Mouse (Mus musculus): ENCODE results near the gene Gm20388.
A peak's percentile ranks its signal among the peaks of the same experiment; 100 is the strongest.

The Gm20388 gene

GRCm38 (mm10) chr8:122712411-122713156 lies 2801.9 kb downstream of the Gm20388 start:
- no peak for DNase-seq

DNA sequence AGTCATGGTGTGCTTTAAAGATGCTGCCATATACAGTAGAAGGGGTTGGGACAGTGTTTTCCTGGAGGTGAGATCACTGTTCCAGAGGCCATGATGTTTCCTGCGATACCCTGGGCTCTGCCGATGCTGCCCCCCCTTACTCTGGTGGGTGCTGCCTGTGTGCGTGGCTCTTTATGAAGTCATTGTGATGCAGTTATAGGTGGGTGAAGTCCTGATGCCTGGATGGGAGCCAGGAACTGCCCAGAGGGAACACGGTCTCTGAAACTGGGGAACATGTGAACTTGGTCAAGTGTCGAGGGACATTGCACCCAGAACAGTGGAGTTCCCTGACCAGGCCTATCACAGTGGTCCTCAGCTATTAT lies 2802.5 kb downstream of the Gm20388 start:
- no peak for DNase-seq

GRCm38 (mm10) chr8:122716566-122716965 lies 2805.9 kb downstream of the Gm20388 start:
- DNase-seq: no peak

- no peak for DNase-seq
Measured at GRCm38 (mm10) chr8:122717869-122718509, 2807.3 kb downstream of the Gm20388 start.

GRCm38 (mm10) chr8:122718711-122719499 lies 2808.3 kb downstream of the Gm20388 start:
- no peak for DNase-seq

DNA sequence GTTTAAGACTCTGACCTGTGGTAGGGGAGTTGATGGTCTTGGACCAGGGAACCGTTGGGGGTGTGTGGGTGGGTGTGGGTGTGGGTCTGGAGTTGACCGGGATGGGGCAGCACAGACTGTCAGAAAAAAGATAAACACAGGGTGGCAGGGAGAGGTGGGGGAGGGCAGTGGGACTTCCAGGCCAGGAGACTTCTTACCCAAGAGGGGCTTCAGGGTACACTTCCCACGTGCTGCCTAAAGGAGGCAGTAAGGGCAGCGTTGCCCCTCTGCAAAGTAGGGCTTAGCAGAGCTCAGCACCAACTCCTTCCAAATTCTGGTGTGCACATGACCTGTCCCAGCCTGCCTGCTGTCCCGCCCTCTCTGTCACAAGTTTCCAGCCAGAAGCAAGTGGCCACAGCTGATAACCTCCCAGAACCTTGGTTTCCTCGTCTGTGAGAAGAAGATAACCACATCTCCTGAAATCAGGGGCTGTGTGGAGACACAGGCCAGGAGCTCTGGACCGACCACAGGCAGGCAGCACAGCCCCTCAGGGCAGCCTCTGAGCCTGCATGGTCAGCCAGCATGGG lies 2808.9 kb downstream of the Gm20388 start:
- peak; percentile 19 to 23 for DNase-seq

GRCm38 (mm10) chr8:122720070-122720729 lies 2809.6 kb downstream of the Gm20388 start:
- peak; percentile 32 to 44 for DNase-seq

- peak; percentile 44 to 51 for DNase-seq
Measured at GRCm38 (mm10) chr8:122720811-122721640, 2810.4 kb downstream of the Gm20388 start.

DNA sequence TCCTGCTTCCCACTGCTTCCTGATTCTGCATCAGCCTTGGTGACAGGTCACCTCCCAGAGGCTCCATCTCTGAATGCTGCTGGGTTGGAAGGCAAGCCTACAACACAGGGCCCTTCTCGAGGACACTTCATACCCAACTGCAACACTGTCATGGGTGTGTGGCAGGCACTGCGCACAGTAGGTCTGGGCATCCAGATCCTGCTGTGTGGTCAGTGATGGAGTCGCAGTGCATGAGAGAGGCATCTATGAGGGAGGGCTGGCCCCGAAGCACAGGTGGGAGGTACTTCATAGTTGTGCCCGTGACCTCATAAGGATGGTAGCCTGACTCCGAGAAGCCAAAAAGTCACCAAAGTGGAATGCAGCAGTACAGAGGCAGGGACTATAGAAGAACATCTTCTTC lies 2814.5 kb downstream of the Gm20388 start:
- no peak for DNase-seq

DNA sequence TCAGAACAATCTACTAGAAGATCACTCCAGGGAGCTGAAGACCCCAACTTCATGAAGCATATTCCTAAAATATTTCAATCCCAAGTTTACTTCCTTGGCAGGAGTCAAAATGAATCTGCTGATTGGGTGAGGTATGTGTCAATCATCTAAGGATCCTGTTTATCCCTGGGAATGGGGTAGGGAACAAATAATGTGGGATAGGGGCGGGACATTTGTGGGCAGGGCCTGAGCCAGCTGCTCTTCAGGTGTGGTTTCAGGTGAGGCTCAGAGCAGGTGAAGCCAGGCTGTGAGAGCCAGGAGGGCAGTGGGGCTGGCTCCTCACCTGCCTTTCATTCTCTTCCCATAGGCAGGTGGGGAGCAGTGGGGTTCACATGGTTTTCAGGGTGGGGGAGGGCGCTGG lies 2816.1 kb downstream of the Gm20388 start:
- DNase-seq: no peak

DNA sequence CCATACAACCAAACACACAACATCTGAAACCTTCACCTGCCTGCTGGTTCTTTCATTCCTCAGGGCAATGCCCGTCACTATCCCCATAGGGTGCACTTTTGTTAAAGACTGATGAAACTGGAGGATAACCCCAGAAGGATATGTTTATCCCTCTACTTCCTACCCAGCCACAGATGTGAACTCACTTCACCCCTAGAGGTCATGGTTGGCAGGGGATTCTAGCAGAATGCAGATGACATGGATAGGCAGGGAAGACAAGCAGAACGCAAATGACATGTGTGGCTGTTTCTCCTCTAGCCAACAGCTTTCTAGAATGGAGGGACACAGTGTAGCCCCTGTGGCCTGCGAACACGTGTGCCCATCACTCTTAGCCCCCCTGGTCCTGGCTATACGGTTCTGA lies 2816.8 kb downstream of the Gm20388 start:
- no peak for DNase-seq

GRCm38 (mm10) chr8:122728630-122729029 lies 2818.0 kb downstream of the Gm20388 start:
- no peak for DNase-seq

GRCm38 (mm10) chr8:122735110-122735509 lies 2824.5 kb downstream of the Gm20388 start:
- no peak for DNase-seq

- no peak for DNase-seq
Measured at GRCm38 (mm10) chr8:122735542-122736473, 2825.2 kb downstream of the Gm20388 start.

GRCm38 (mm10) chr8:122736623-122737022 lies 2826.0 kb downstream of the Gm20388 start:
- DNase-seq: no peak

DNA sequence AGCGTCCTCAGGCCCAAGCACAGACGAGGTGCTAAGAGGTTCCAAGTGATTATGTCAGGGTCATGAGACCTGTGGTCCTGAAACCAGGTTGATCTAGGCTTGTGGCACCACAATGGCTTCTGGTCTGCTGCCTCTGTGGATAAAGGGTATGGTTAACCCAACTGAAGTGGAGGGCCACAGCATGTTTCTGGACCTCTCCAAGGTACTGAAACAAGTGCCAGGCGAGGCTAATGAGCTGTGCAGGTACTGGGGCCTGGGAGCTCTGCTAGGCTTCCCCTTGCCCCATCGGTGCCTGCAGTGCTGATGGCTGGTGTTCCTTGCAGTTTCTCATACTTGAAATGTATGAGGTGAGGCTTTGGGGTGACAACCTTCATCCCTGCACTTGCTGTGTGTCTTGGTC lies 2826.4 kb downstream of the Gm20388 start:
- DNase-seq: peak; percentile 45 to 47

- no peak for DNase-seq
Measured at GRCm38 (mm10) chr8:122737886-122738285, 2827.2 kb downstream of the Gm20388 start.

GRCm38 (mm10) chr8:122739102-122739725 lies 2828.6 kb downstream of the Gm20388 start:
- DNase-seq: peak; percentile 92 to 93

DNA sequence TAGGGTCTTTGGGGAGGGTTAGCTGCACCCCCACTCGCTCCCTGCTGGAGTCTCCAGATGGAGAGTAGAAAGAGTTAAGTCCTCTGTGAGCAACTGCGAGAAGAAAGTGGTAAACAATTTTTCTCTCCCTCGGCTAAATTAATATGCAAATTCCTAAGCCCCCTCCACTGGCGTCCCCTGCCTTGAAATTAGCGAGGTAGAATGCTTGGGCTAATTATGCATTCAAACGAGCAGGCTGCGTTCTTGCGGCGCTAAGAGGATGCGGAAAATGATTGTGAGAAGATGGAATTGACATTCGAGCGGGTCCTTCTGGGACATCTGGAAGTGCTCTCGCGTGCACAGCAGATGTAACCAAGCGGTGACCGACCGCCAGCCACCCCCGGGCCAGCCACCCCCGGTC lies 2831.8 kb downstream of the Gm20388 start:
- no peak for DNase-seq

All from B cell, adult 2 months (primary cell).